Mouse (Mus musculus): ENCODE data around the gene Abcc8. TPM values are rescaled to one million over a fixed set of nuclear protein-coding genes. Genes with fewer than 3 reads are reported as not detected.
A peak's percentile ranks its signal among the peaks of the same experiment; 100 is the strongest.

Abcc8 gene
- polyA plus RNA-seq, 1 experiment from 2014 or later = 2.0 TPM

GRCm38 (mm10) chr7:46103075-46103591, 76.7 kb downstream of the Abcc8 start:
- peaks cover 8% of the 10 kb centered on the region; the same call in 1 of the 2 replicates for H3K4me1 ChIP-seq
- H3K4me3 ChIP-seq = no peak overlapping the region
- H3K4me2 ChIP-seq (replicated peaks) = no peak overlapping the region

GRCm38 (mm10) chr7:46100563-46100962, 79.3 kb downstream of the Abcc8 start, which contains the start of gene Kcnj11:
Gene Kcnj11 (minus strand): TSS chr7:46100764.
- H3K9me3 ChIP-seq (replicated peaks) = no peaks in the 10 kb centered on the region
- no peak within 1 kb of the TSS for H3K27ac ChIP-seq
- peaks cover 23% of the 10 kb centered on the region for H3K27me3 ChIP-seq
- peak within 1 kb of the TSS; percentile 70 for H3K9ac ChIP-seq
- peaks cover 8% of the 10 kb centered on the region; the same call in 1 of the 2 replicates for H3K4me1 ChIP-seq
- H3K4me2 ChIP-seq (replicated peaks) = peak within 1 kb of the TSS; percentile 70
- WGBS = 0% methylated on average over 33 of the region's 34 CpGs
- peak; percentile 77 for ATAC-seq (ENCODE audit: low FRiP score)
- peak within 1 kb of the TSS; percentile 56 for H3K4me3 ChIP-seq
- H3K36me3 ChIP-seq = no peaks in the 10 kb centered on the region

More at GRCm38 (mm10) chr7:46103075-46103591, 76.7 kb downstream of the Abcc8 start:
- no peaks in the 10 kb centered on the region for H3K36me3 ChIP-seq
- H3K27me3 ChIP-seq = peaks cover 19% of the 10 kb centered on the region
- 85% methylated on average over 8 of the region's 8 CpGs for WGBS
- no peak for ATAC-seq (ENCODE audit: low FRiP score)
- H3K9me3 ChIP-seq (replicated peaks) = no peaks in the 10 kb centered on the region
- no peak overlapping the region for H3K27ac ChIP-seq
- no peak overlapping the region for H3K9ac ChIP-seq

GRCm38 (mm10) chr7:46099682-46100081, 80.2 kb downstream of the Abcc8 start:
- H3K36me3 ChIP-seq = no peaks in the 10 kb centered on the region
- peaks cover 30% of the 10 kb centered on the region for H3K27me3 ChIP-seq
- WGBS = 85% methylated on average over 13 of the region's 13 CpGs
- no peak overlapping the region for H3K27ac ChIP-seq
- peak overlapping the region; percentile 56; the same call in 1 of the 2 replicates for H3K4me3 ChIP-seq
- peak overlapping the region; percentile 70 for H3K4me2 ChIP-seq (replicated peaks)
- H3K9ac ChIP-seq = no peak overlapping the region
- peaks cover 8% of the 10 kb centered on the region; the same call in 1 of the 2 replicates for H3K4me1 ChIP-seq
- ATAC-seq (ENCODE audit: low FRiP score) = no peak
- H3K9me3 ChIP-seq (replicated peaks) = no peaks in the 10 kb centered on the region

GRCm38 (mm10) chr7:46098919-46099286, 80.9 kb downstream of the Abcc8 start:
- no peaks in the 10 kb centered on the region for H3K36me3 ChIP-seq
- H3K27me3 ChIP-seq = peaks cover 30% of the 10 kb centered on the region
- WGBS = 93% methylated on average over 19 of the region's 19 CpGs
- no peaks in the 10 kb centered on the region for H3K9me3 ChIP-seq (replicated peaks)
- H3K9ac ChIP-seq = no peak overlapping the region
- H3K4me3 ChIP-seq = no peak overlapping the region
- H3K27ac ChIP-seq = no peak overlapping the region
- H3K4me2 ChIP-seq (replicated peaks) = no peak overlapping the region
- no peak for ATAC-seq (ENCODE audit: low FRiP score)
- peaks cover 8% of the 10 kb centered on the region; the same call in 1 of the 2 replicates for H3K4me1 ChIP-seq

- H3K9me3 ChIP-seq (replicated peaks) = no peaks in the 10 kb centered on the region
Measured at GRCm38 (mm10) chr7:46098221-46098918, 81.5 kb downstream of the Abcc8 start.

GRCm38 (mm10) chr7:46097319-46097783, 82.5 kb downstream of the Abcc8 start:
- Histone ChIP-seq H3K9ac (no peak overlapping the region), H3K4me1 (peaks cover 5% of the 10 kb centered on the region; the same call in 1 of the 2 replicates), H3K9me3 (replicated peaks) (no peaks in the 10 kb centered on the region), H3K4me2 (replicated peaks) (no peak overlapping the region), H3K36me3 (no peaks in the 10 kb centered on the region), H3K27ac (no peak overlapping the region), H3K27me3 (peaks cover 30% of the 10 kb centered on the region), H3K4me3 (no peak overlapping the region)
- 64% methylated on average over 4 of the region's 4 CpGs for WGBS
- ATAC-seq (ENCODE audit: low FRiP score) = no peak

More at GRCm38 (mm10) chr7:46098221-46098918, 81.5 kb downstream of the Abcc8 start:
- H3K4me3 ChIP-seq = no peak overlapping the region
- no peak for ATAC-seq (ENCODE audit: low FRiP score)
- H3K27me3 ChIP-seq = peaks cover 30% of the 10 kb centered on the region
- no peak overlapping the region for H3K4me2 ChIP-seq (replicated peaks)
- H3K4me1 ChIP-seq = peaks cover 5% of the 10 kb centered on the region; the same call in 1 of the 2 replicates
- H3K27ac ChIP-seq = no peak overlapping the region
- no peaks in the 10 kb centered on the region for H3K36me3 ChIP-seq
- no peak overlapping the region for H3K9ac ChIP-seq
- 84% methylated on average over 19 of the region's 19 CpGs for WGBS

- Histone ChIP-seq H3K4me3 (no peak overlapping the region), H3K27me3 (peaks cover 30% of the 10 kb centered on the region), H3K9me3 (replicated peaks) (no peaks in the 10 kb centered on the region), H3K36me3 (no peaks in the 10 kb centered on the region), H3K4me2 (replicated peaks) (no peak overlapping the region), H3K4me1 (peaks cover 5% of the 10 kb centered on the region; the same call in 1 of the 2 replicates), H3K27ac (no peak overlapping the region), H3K9ac (no peak overlapping the region)
- peak; percentile 31; the same call in 1 of the 2 replicates for ATAC-seq (ENCODE audit: low FRiP score)
- 5% methylated on average over 4 of the region's 4 CpGs for WGBS
Measured at GRCm38 (mm10) chr7:46096136-46096535, 83.7 kb downstream of the Abcc8 start.

- Histone ChIP-seq H3K9me3 (replicated peaks) (peaks cover 10% of the 10 kb centered on the region; the same call in 1 of the 2 replicates), H3K27ac (no peak overlapping the region), H3K36me3 (no peaks in the 10 kb centered on the region), H3K4me3 (no peak overlapping the region), H3K4me1 (peaks cover 3% of the 10 kb centered on the region; the same call in 1 of the 2 replicates), H3K9ac (no peak overlapping the region), H3K27me3 (peaks cover 12% of the 10 kb centered on the region), H3K4me2 (replicated peaks) (no peak overlapping the region)
- 32% methylated on average over 8 of the region's 8 CpGs for WGBS
- no peak for ATAC-seq (ENCODE audit: low FRiP score)
Measured at GRCm38 (mm10) chr7:46092803-46093202, 87.0 kb downstream of the Abcc8 start.

- Histone ChIP-seq H3K4me2 (replicated peaks) (no peak overlapping the region), H3K4me3 (no peak overlapping the region), H3K4me1 (peaks cover 5% of the 10 kb centered on the region; the same call in 1 of the 2 replicates), H3K27ac (no peak overlapping the region), H3K9ac (no peak overlapping the region), H3K9me3 (replicated peaks) (peaks cover 10% of the 10 kb centered on the region; the same call in 1 of the 2 replicates), H3K36me3 (peaks cover 15% of the 10 kb centered on the region), H3K27me3 (no peaks in the 10 kb centered on the region)
- no peak for ATAC-seq (ENCODE audit: low FRiP score)
- WGBS = 95% methylated on average over 6 of the region's 6 CpGs
Measured at GRCm38 (mm10) chr7:46088241-46088640, 91.6 kb downstream of the Abcc8 start.

- Histone ChIP-seq H3K9me3 (replicated peaks) (peaks cover 10% of the 10 kb centered on the region; the same call in 1 of the 2 replicates), H3K4me1 (peaks cover 2% of the 10 kb centered on the region; the same call in 1 of the 2 replicates), H3K4me3 (no peak overlapping the region), H3K4me2 (replicated peaks) (no peak overlapping the region), H3K36me3 (peaks cover 34% of the 10 kb centered on the region), H3K27me3 (no peaks in the 10 kb centered on the region), H3K9ac (no peak overlapping the region), H3K27ac (no peak overlapping the region)
- no peak for ATAC-seq (ENCODE audit: low FRiP score)
- 89% methylated on average over 6 of the region's 6 CpGs for WGBS
Measured at GRCm38 (mm10) chr7:46086378-46086777, 93.5 kb downstream of the Abcc8 start.

GRCm38 (mm10) chr7:46084839-46085513, 94.9 kb downstream of the Abcc8 start:
- 82% methylated on average over 16 of the region's 16 CpGs for WGBS
- Histone ChIP-seq H3K36me3 (peaks cover 48% of the 10 kb centered on the region), H3K4me3 (no peak overlapping the region), H3K4me2 (replicated peaks) (no peak overlapping the region), H3K27ac (no peak overlapping the region), H3K4me1 (peaks cover 2% of the 10 kb centered on the region; the same call in 1 of the 2 replicates), H3K9me3 (replicated peaks) (peaks cover 10% of the 10 kb centered on the region; the same call in 1 of the 2 replicates), H3K27me3 (no peaks in the 10 kb centered on the region), H3K9ac (no peak overlapping the region)
- no peak for ATAC-seq (ENCODE audit: low FRiP score)

- no peak overlapping the region for H3K27ac ChIP-seq
- H3K27me3 ChIP-seq = no peaks in the 10 kb centered on the region
- H3K9me3 ChIP-seq (replicated peaks) = peaks cover 6% of the 10 kb centered on the region; the same call in 1 of the 2 replicates
- peaks cover 2% of the 10 kb centered on the region; the same call in 1 of the 2 replicates for H3K4me1 ChIP-seq
- WGBS = 92% methylated on average over 10 of the region's 10 CpGs
- H3K9ac ChIP-seq = no peak overlapping the region
- ATAC-seq (ENCODE audit: low FRiP score) = no peak
- H3K4me2 ChIP-seq (replicated peaks) = no peak overlapping the region
- no peak overlapping the region for H3K4me3 ChIP-seq
- peaks cover 57% of the 10 kb centered on the region for H3K36me3 ChIP-seq
Measured at GRCm38 (mm10) chr7:46084024-46084423, 95.8 kb downstream of the Abcc8 start.

Data from hindbrain, embryonic 12.5 days (tissue).